Mouse (Mus musculus): Measurements from ENCODE around the gene Gm1110.
"Not testable (repeated sequence)": the region's sequence is repeated elsewhere in the genome, so short reads cannot be mapped to it uniquely, and the experiment has no call there.

The Gm1110 gene

GRCm38 (mm10) chr9:26922909-26923526 is at the start of gene Gm1110:
Gm1110 (minus strand) TSS chr9:26923111.
- no peak for DNase-seq (ENCODE audit: low spot score)

DNA sequence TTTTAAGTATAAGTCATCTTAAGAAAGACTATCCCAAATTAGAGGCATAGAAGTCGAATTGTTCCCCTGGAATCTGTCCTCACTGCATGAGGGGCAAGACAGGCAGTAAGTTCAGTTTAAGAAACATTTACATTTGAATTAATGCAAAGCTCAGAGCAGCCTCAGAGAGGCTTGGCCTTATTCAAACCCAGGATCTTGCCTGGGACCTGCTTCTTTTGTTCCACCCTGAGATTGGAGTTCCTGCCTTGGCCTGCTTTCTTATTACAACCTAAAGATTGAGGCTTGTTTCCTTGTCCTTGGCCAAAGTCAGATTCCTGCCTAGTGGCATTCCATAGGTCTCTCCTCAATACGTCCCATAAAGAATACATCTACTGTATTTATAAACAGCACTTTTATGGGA is 24.9 kb upstream of the Gm1110 start:
- DNase-seq (ENCODE audit: low spot score), result no peak

- DNase-seq (ENCODE audit: low spot score), result no peak
These were observed 1.2 kb upstream of the Gm1110 start for GRCm38 (mm10) chr9:26924146-26924545.

DNA sequence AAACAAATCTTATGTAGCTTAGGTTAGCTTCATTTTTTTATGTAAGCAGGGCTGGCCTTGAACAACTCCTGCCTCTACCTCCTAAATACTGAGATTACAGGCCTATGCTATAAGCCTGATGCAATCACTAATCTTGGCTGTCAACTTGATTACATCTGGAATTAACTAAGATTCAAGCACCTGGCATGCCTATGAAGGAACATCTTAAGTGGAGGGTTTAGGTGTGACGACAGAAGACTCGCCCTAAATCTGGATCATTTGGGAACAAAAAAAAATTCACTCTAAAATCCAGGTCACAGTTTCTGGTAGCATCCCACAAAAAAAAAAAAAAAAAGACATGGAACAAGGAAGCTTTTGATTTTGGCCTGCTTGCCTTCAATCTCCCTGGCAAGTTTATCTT is 3.1 kb downstream of the Gm1110 start:
- no peak for DNase-seq (ENCODE audit: low spot score)

- no peak for DNase-seq (ENCODE audit: low spot score)
These were observed 9.8 kb downstream of the Gm1110 start for GRCm38 (mm10) chr9:26913150-26913549.

DNA sequence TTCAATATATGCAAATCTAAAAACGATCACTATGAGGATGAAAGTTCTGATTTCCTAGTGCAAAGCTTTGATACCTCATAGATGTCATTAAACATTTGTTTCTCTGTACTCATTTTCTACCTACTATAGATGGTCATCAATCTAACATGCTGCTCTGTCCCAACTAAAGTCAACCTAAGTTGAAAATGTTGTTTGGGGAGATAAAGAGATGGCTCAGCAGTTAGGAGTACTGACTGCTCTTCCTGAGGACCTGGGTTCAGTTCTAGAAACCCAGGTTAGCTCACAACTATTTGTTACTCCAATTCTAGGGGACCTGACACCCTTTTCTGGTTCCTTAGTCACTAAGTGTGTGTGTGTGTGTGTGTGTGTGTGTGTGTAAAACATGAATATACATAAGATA is 11.7 kb downstream of the Gm1110 start:
- DNase-seq (ENCODE audit: low spot score), result no peak

DNA sequence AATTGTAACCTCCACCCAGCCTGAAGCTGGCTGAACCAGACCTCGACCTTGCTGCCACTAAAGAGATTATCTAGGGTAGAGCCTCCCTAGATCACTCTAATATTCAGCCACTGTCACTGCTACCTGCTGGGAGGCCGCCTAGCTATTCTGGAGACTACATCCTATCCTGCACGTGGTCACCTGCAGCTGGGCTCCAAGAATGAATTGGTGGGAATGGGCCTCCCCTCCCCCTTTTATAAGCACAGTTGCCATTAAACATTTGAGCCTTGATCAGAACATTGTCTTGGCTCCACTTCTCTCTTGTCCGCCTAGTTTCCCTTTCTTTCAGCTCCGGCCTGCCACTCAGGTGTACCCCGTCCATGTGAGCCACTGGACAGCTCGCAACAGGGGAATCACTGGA is 53.1 kb downstream of the Gm1110 start:
- DNase-seq (ENCODE audit: low spot score), result not testable (repeated sequence)

GRCm38 (mm10) chr9:26860751-26861150 is 62.2 kb downstream of the Gm1110 start, which contains the start of gene Glb1l3:
Glb1l3 (minus strand) TSS chr9:26860890.
- DNase-seq (ENCODE audit: low spot score), result no peak

GRCm38 (mm10) chr9:26831089-26831488 is 91.8 kb downstream of the Gm1110 start:
- DNase-seq (ENCODE audit: low spot score), result no peak
